ENCODE assay signal across 15 mouse cellular contexts in the genomic region with DNA sequence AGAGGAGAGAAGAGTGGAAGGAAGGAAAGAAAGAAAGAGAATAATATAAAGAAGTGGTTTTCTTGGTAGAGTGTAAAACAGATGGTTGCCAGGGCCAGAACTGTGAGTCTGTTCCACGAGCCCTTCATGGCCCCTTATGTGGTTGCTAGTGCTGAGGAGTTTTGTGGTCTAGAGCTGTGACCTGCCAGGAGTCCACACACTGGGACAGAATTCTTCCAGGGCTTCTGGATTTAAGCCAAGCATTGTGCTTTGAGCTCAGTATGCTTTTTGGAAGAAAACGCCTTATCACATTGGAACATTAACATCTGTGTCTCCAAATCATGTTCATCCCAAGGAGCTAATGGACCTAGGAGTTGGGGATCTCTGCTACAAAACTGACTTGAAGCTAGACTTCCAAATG.
DNase-seq lines count a peak whose midpoint lies in the region; ATAC-seq and TF ChIP-seq lines count a peak whose summit lies in the region.
"Had no signal": no experiment of that assay in that cellular context is flagged by ENCODE, and none has a peak within 500 bp of the region (broad histone marks: within the 10 kb centered on the region; RNA-seq: fewer than 3 reads in every experiment).

No protein-coding gene starts in this region.

- TF ChIP-seq CTCF in forebrain, postnatal 0 days (IDR thresholded peaks at IDR 0.05; ENCODE audit: low read depth) = no peak

- peak overlapping the region; percentile 28; the same call in 1 of the 2 replicates for H3K27ac ChIP-seq in embryonic facial prominence, embryonic 13.5 days
- no peak overlapping the region for H3K27ac ChIP-seq in embryonic facial prominence, embryonic 10.5 days (replicated peaks)
- no peak overlapping the region for H3K27ac ChIP-seq in kidney, embryonic 16.5 days (ENCODE audit: low read length)
- 0 out of 4 replicates have a peak overlapping the region, but pooled peaks have one; percentile 22 to 36 for H3K27ac ChIP-seq in heart, embryonic 14.5 days (replicated peaks in 1 of 2; ENCODE audit: control insufficient read depth in 1 of 2, insufficient read depth in 1 of 2, low read depth in 2 of 2, low read length in 2 of 2)
- no peak overlapping the region for H3K27ac ChIP-seq in forebrain, postnatal 0 days (ENCODE audit: low read depth, low read length)

- 57% methylated on average over 2 of the region's 2 CpGs for WGBS in embryonic facial prominence, embryonic 13.5 days
- 81% methylated on average over 2 of the region's 2 CpGs for WGBS in embryonic facial prominence, embryonic 10.5 days
- 58% methylated on average over 2 of the region's 2 CpGs for WGBS in kidney, embryonic 16.5 days
- WGBS in heart, embryonic 14.5 days = 41% methylated on average over 2 of the region's 2 CpGs
- 57% methylated on average over 2 of the region's 2 CpGs for WGBS in forebrain, postnatal 0 days

- no peak for ATAC-seq in embryonic facial prominence, embryonic 13.5 days (ENCODE audit: insufficient number of reproducible peaks, insufficient read depth, low FRiP score, low TSS enrichment, low read depth)
- ATAC-seq in kidney, embryonic 16.5 days (ENCODE audit: low FRiP score, low TSS enrichment) = 0 out of 2 replicates have a peak, but pooled peaks have one; percentile 27
- no peak for ATAC-seq in heart, embryonic 14.5 days (ENCODE audit: insufficient number of reproducible peaks, insufficient read depth, low FRiP score, low read depth)
- no peak for ATAC-seq in forebrain, postnatal 0 days
- ATAC-seq: activated CD4-positive, CD25-positive, alpha-beta regulatory T cell, adult 4 months had no signal

- DNase-seq in embryonic facial prominence, embryonic 10.5 days (ENCODE audit: low spot score) = no peak
- DNase-seq in kidney, adult 18-20 months = no peak
- DNase-seq in Muller cell, postnatal 12 days (ENCODE audit: inconsistent ontology term) = peak; percentile 48
- no peak for DNase-seq in urinary bladder, postnatal 4 days (ENCODE audit: low spot score in 2 of 2)
- DNase-seq in forebrain, postnatal 0 days = no peak
- DNase-seq: cerebellum, postnatal 36 days; layer of hippocampus, postnatal 36 days had no signal

- H3K9ac ChIP-seq in embryonic facial prominence, embryonic 13.5 days = no peak overlapping the region
- no peak overlapping the region for H3K9ac ChIP-seq in kidney, embryonic 16.5 days (replicated peaks; ENCODE audit: low read length)
- H3K9ac ChIP-seq in heart, embryonic 14.5 days (ENCODE audit: low read length) = no peak overlapping the region
- no peak overlapping the region for H3K9ac ChIP-seq in forebrain, postnatal 0 days
- H3K9ac ChIP-seq: neural tube, embryonic 15.5 days had no signal

- H3K27me3 ChIP-seq in embryonic facial prominence, embryonic 13.5 days = no peaks in the 10 kb centered on the region
- H3K27me3 ChIP-seq in embryonic facial prominence, embryonic 10.5 days (replicated peaks; ENCODE audit: low read depth, poor library complexity, severe bottlenecking) = no peaks in the 10 kb centered on the region
- H3K27me3 ChIP-seq in kidney, embryonic 16.5 days (ENCODE audit: insufficient read depth, low read length) = no peaks in the 10 kb centered on the region
- H3K27me3 ChIP-seq in heart, embryonic 14.5 days (ENCODE audit: control insufficient read depth, insufficient read depth, low read length) = no peaks in the 10 kb centered on the region
- H3K27me3 ChIP-seq in forebrain, postnatal 0 days (ENCODE audit: insufficient read depth, low read length) = no peaks in the 10 kb centered on the region
- H3K27me3 ChIP-seq: CH12.LX; heart, embryonic 15.5 days; neural tube, embryonic 15.5 days had no signal

- H3K4me3 ChIP-seq in embryonic facial prominence, embryonic 13.5 days = no peak overlapping the region
- no peak overlapping the region for H3K4me3 ChIP-seq in embryonic facial prominence, embryonic 10.5 days
- no peak overlapping the region for H3K4me3 ChIP-seq in kidney, embryonic 16.5 days (ENCODE audit: low read length)
- H3K4me3 ChIP-seq in heart, embryonic 14.5 days (ENCODE audit: control insufficient read depth in 1 of 2, insufficient read depth in 1 of 2, low read depth in 1 of 2, low read length in 2 of 2) = no peak overlapping the region
- no peak overlapping the region for H3K4me3 ChIP-seq in forebrain, postnatal 0 days (ENCODE audit: low read depth, low read length)
- H3K4me3 ChIP-seq: heart, embryonic 15.5 days; midbrain, embryonic 10.5 days; neural tube, embryonic 15.5 days had no signal

- H3K4me1 ChIP-seq in embryonic facial prominence, embryonic 13.5 days = peaks cover 12% of the 10 kb centered on the region; the same call in 1 of the 2 replicates
- peaks cover 8% of the 10 kb centered on the region for H3K4me1 ChIP-seq in embryonic facial prominence, embryonic 10.5 days
- H3K4me1 ChIP-seq in kidney, embryonic 16.5 days (ENCODE audit: insufficient read depth, low read length) = peaks cover 11% of the 10 kb centered on the region
- peaks cover 6 to 12% of the 10 kb centered on the region in 2 experiments; a peak in 3 of 4 replicates for H3K4me1 ChIP-seq in heart, embryonic 14.5 days (ENCODE audit: control insufficient read depth in 2 of 2, insufficient read depth in 2 of 2, low read length in 2 of 2)
- H3K4me1 ChIP-seq in forebrain, postnatal 0 days (ENCODE audit: insufficient read depth) = no peaks in the 10 kb centered on the region

- H3K4me2 ChIP-seq in embryonic facial prominence, embryonic 13.5 days = no peak overlapping the region
- no peak overlapping the region for H3K4me2 ChIP-seq in kidney, embryonic 16.5 days (replicated peaks; ENCODE audit: low read depth, low read length)
- no peak overlapping the region for H3K4me2 ChIP-seq in heart, embryonic 14.5 days (ENCODE audit: low read length)
- H3K4me2 ChIP-seq in forebrain, postnatal 0 days (ENCODE audit: low read depth) = no peak overlapping the region

- no peaks in the 10 kb centered on the region for H3K9me3 ChIP-seq in embryonic facial prominence, embryonic 13.5 days
- no peaks in the 10 kb centered on the region for H3K9me3 ChIP-seq in embryonic facial prominence, embryonic 10.5 days
- H3K9me3 ChIP-seq in kidney, embryonic 16.5 days (ENCODE audit: low read length) = no peaks in the 10 kb centered on the region
- no peaks in the 10 kb centered on the region for H3K9me3 ChIP-seq in heart, embryonic 14.5 days (ENCODE audit: control insufficient read depth, low read length)
- H3K9me3 ChIP-seq in forebrain, postnatal 0 days (ENCODE audit: low read length) = no peaks in the 10 kb centered on the region
- H3K9me3 ChIP-seq: heart, embryonic 15.5 days; midbrain, embryonic 10.5 days; neural tube, embryonic 15.5 days had no signal

- H3K36me3 ChIP-seq in embryonic facial prominence, embryonic 13.5 days = no peaks in the 10 kb centered on the region
- H3K36me3 ChIP-seq in embryonic facial prominence, embryonic 10.5 days (replicated peaks) = no peaks in the 10 kb centered on the region
- H3K36me3 ChIP-seq in kidney, embryonic 16.5 days (ENCODE audit: insufficient read depth, low read length) = no peaks in the 10 kb centered on the region
- no peaks in the 10 kb centered on the region for H3K36me3 ChIP-seq in heart, embryonic 14.5 days (ENCODE audit: control insufficient read depth, insufficient read depth, low read length)
- H3K36me3 ChIP-seq in forebrain, postnatal 0 days (ENCODE audit: insufficient read depth) = no peaks in the 10 kb centered on the region
- H3K36me3 ChIP-seq: heart, embryonic 15.5 days; midbrain, embryonic 10.5 days; neural tube, embryonic 15.5 days had no signal

Comparison
In these comparisons a context has a peak if more than half of its experiments do, and no peak if none do; other contexts are left out.
1. H3K27ac ChIP-seq: peak in embryonic facial prominence, embryonic 13.5 days (single experiment) and heart, embryonic 14.5 days (2 of 2); none in embryonic facial prominence, embryonic 10.5 days (single experiment), kidney, embryonic 16.5 days (single experiment) and forebrain, postnatal 0 days (single experiment).